Mouse (Mus musculus) MEL (cell line): ENCODE data around the gene Rps3. TPM values are rescaled to one million over a fixed set of nuclear protein-coding genes. Genes with fewer than 3 reads are reported as not detected.

Experiments used
- DNase-seq: peaks from one replicate; pipeline ENCODE4 v3.0.0; 2011; ENCODE audit warnings: low read depth, low spot score
- H3K27ac ChIP-seq: 2 replicates; pipeline ENCODE4 v1.5.1; 2012; ENCODE audit warnings: low read depth, mild to moderate bottlenecking, control low read depth, low read length, moderate library complexity; ENCODE audit not compliant: control insufficient read depth
- H3K27me3 ChIP-seq, 2 experiments: fragments of 150-350 bp in 1 of 2; sonication (generic) in 1 of 2; 2 replicates each; pipeline ENCODE4 v1.6.1; 2012; ENCODE audit warnings: low read length in 2 of 2, mild to moderate bottlenecking in 2 of 2, improper control_type of control experiment in 1 of 2, moderate library complexity in 1 of 2; ENCODE audit not compliant: insufficient read depth in 2 of 2, control insufficient read depth in 1 of 2
- H3K36me3 ChIP-seq, 2 experiments: 2 replicates each; pipeline ENCODE4 v1.6.1; 2012 to 2014; ENCODE audit warnings: low read length in 2 of 2, improper control_type of control experiment in 1 of 2, inconsistent platforms in 1 of 2, mild to moderate bottlenecking in 1 of 2; ENCODE audit not compliant: insufficient read depth in 2 of 2, control insufficient read depth in 1 of 2
- H3K4me1 ChIP-seq, 2 experiments: fragments of 150-350 bp in 1 of 2; sonication (generic) in 1 of 2; 2 replicates each; pipeline ENCODE4 v1.6.1; 2012; ENCODE audit warnings: low read length in 2 of 2, improper control_type of control experiment in 1 of 2, mild to moderate bottlenecking in 1 of 2; ENCODE audit not compliant: insufficient read depth in 2 of 2, control insufficient read depth in 1 of 2
- H3K4me3 ChIP-seq, 2 experiments: fragments of 150-350 bp in 1 of 2; sonication (generic) in 1 of 2; 2 replicates each; pipeline ENCODE4 v1.5.1; 2012; ENCODE audit warnings: low read depth in 2 of 2, low read length in 2 of 2, mild to moderate bottlenecking in 2 of 2, moderate library complexity in 2 of 2, control low read depth in 1 of 2, improper control_type of control experiment in 1 of 2; ENCODE audit not compliant: control insufficient read depth in 1 of 2, insufficient read depth in 1 of 2
- H3K79me2 ChIP-seq: 2 replicates; pipeline ENCODE4 v1.6.1; 2012; ENCODE audit warnings: mild to moderate bottlenecking, low read length, moderate library complexity; ENCODE audit not compliant: control insufficient read depth, poor library complexity, insufficient read depth
- H3K9ac ChIP-seq: 2 replicates; pipeline ENCODE4 v1.6.1; 2012; ENCODE audit warnings: low read depth, mild to moderate bottlenecking, control low read depth, low read length, moderate library complexity; ENCODE audit not compliant: control insufficient read depth, poor library complexity, severe bottlenecking
- H3K9me3 ChIP-seq: fragments of 150-350 bp; sonication (generic); replicated peaks from 2 replicates; pipeline ENCODE4 v1.6.1; 2012; ENCODE audit warnings: mild to moderate bottlenecking, low read length, improper control_type of control experiment, moderate library complexity; ENCODE audit not compliant: insufficient read depth
- CHD1 ChIP-seq: IDR thresholded peaks from 2 replicates; pipeline ENCODE4 v1.6.1; 2012; ENCODE audit warnings: low read depth, mild to moderate bottlenecking, inconsistent platforms, low read length, improper control_type of control experiment
- E2F4 ChIP-seq: IDR thresholded peaks from 2 replicates; pipeline ENCODE4 v1.6.1; 2011; ENCODE audit warnings: low read depth, low read length, improper control_type of control experiment, borderline replicate concordance
- ELF1 ChIP-seq: IDR thresholded peaks from 2 replicates; pipeline ENCODE4 v1.6.1; 2014; ENCODE audit warnings: low read depth, mild to moderate bottlenecking, inconsistent platforms, low read length, improper control_type of control experiment, moderate library complexity
- EP300 ChIP-seq, 2 experiments: IDR thresholded peaks; 2 replicates each; pipeline ENCODE4 v1.6.1; 2011; ENCODE audit warnings: improper control_type of control experiment in 2 of 2, low read length in 2 of 2, low read depth in 1 of 2, mild to moderate bottlenecking in 1 of 2
- GATA1 ChIP-seq: IDR thresholded peaks from 2 replicates; pipeline ENCODE4 v1.6.1; 2011; ENCODE audit warnings: low read depth, low read length, improper control_type of control experiment
- HCFC1 ChIP-seq: IDR thresholded peaks from 2 replicates; pipeline ENCODE4 v1.6.1; 2012; ENCODE audit warnings: low read depth, mild to moderate bottlenecking, inconsistent platforms, low read length, improper control_type of control experiment, moderate library complexity
- MAX ChIP-seq: IDR thresholded peaks from 2 replicates; pipeline ENCODE4 v1.6.1; 2011; ENCODE audit warnings: low read length, improper control_type of control experiment
- MAZ ChIP-seq: IDR thresholded peaks from 2 replicates; pipeline ENCODE4 v1.6.1; 2012; ENCODE audit warnings: low read depth, mild to moderate bottlenecking, inconsistent platforms, low read length, improper control_type of control experiment
- MEF2A ChIP-seq: IDR thresholded peaks from 2 replicates; pipeline ENCODE4 v1.6.1; 2014; ENCODE audit warnings: low read depth, mild to moderate bottlenecking, inconsistent platforms, low read length, improper control_type of control experiment; ENCODE audit not compliant: poor library complexity, insufficient replicate concordance, severe bottlenecking; ENCODE audit errors: extremely low read depth
- MXI1 ChIP-seq: IDR thresholded peaks from 2 replicates; pipeline ENCODE4 v1.6.1; 2011; ENCODE audit warnings: mild to moderate bottlenecking, low read depth, low read length, improper control_type of control experiment
- MYB ChIP-seq: IDR thresholded peaks from 2 replicates; pipeline ENCODE4 v1.6.1; 2011; ENCODE audit warnings: mild to moderate bottlenecking, low read depth, low read length, improper control_type of control experiment
- POLR2AphosphoS2 ChIP-seq: IDR thresholded peaks from 2 replicates; pipeline ENCODE4 v1.6.1; 2011; ENCODE audit warnings: low read length, improper control_type of control experiment
- RCOR1 ChIP-seq: IDR thresholded peaks from 2 replicates; pipeline ENCODE4 v1.6.1; 2012; ENCODE audit warnings: low read depth, mild to moderate bottlenecking, inconsistent platforms, low read length, improper control_type of control experiment
- SIN3A ChIP-seq: IDR thresholded peaks from 2 replicates; pipeline ENCODE4 v1.6.1; 2012; ENCODE audit warnings: low read length, improper control_type of control experiment, inconsistent platforms
- TAL1 ChIP-seq: IDR thresholded peaks from 2 replicates; pipeline ENCODE4 v1.6.1; 2012; ENCODE audit warnings: mild to moderate bottlenecking, inconsistent platforms, low read length, moderate library complexity, mixed read lengths
- TBP ChIP-seq: IDR thresholded peaks from 2 replicates; pipeline ENCODE4 v1.8.0; 2011; ENCODE audit warnings: low read depth, low read length, improper control_type of control experiment
- TCF12 ChIP-seq: IDR thresholded peaks from 2 replicates; pipeline ENCODE4 v1.6.1; 2014; ENCODE audit warnings: low read depth, mild to moderate bottlenecking, inconsistent platforms, low read length, improper control_type of control experiment, moderate library complexity
- UBTF ChIP-seq: IDR thresholded peaks from 2 replicates; pipeline ENCODE4 v1.6.1; 2012; ENCODE audit warnings: low read depth, mild to moderate bottlenecking, inconsistent platforms, low read length, improper control_type of control experiment, moderate library complexity, borderline replicate concordance; ENCODE audit not compliant: insufficient read depth
- USF1 ChIP-seq: IDR thresholded peaks from 2 replicates; pipeline ENCODE4 v1.6.1; 2014; ENCODE audit warnings: low read depth, mild to moderate bottlenecking, inconsistent platforms, low read length, improper control_type of control experiment, moderate library complexity
- USF2 ChIP-seq, 2 experiments: IDR thresholded peaks; 2 replicates each; pipeline ENCODE4 v1.6.1; 2011 to 2012; ENCODE audit warnings: improper control_type of control experiment in 2 of 2, low read length in 2 of 2, borderline replicate concordance in 1 of 2, inconsistent platforms in 1 of 2, low read depth in 1 of 2, mild to moderate bottlenecking in 1 of 2; ENCODE audit not compliant: insufficient read depth in 1 of 2
- ZC3H11A ChIP-seq: IDR thresholded peaks from 2 replicates; pipeline ENCODE4 v1.6.1; 2012; ENCODE audit warnings: low read depth, mild to moderate bottlenecking, inconsistent platforms, low read length, improper control_type of control experiment
- ZNF384 ChIP-seq: IDR thresholded peaks from 2 replicates; pipeline ENCODE4 v1.6.1; 2012; ENCODE audit warnings: low read depth, mild to moderate bottlenecking, inconsistent platforms, low read length, improper control_type of control experiment
- polyA plus RNA-seq, 2 experiments: library from polyadenylated mRNA; stranded (reverse) in 1 of 2; unstranded in 1 of 2; fragments of >175 nt in 1 of 2; fragments of >200 nt in 1 of 2; gene quantifications; 2 replicates each; pipeline versions ENCODE4 v1.2.1 to v1.2.4; 2012; ENCODE audit warnings: low replicate concordance in 2 of 2, low read depth in 1 of 2; ENCODE audit not compliant: insufficient read length in 2 of 2, insufficient read depth in 1 of 2, missing spikeins in 1 of 2
- total RNA-seq: library from RNA; depleted of rRNA; stranded (reverse); fragments of 300-350 nt; gene quantifications from 2 replicates; pipeline ENCODE4 v1.2.3, GENCODE M21; 2012

Gene Rps3
- total and polyA plus RNA-seq, 3 experiments, result 157 to 2,287 (median 1,899) TPM

DNA sequence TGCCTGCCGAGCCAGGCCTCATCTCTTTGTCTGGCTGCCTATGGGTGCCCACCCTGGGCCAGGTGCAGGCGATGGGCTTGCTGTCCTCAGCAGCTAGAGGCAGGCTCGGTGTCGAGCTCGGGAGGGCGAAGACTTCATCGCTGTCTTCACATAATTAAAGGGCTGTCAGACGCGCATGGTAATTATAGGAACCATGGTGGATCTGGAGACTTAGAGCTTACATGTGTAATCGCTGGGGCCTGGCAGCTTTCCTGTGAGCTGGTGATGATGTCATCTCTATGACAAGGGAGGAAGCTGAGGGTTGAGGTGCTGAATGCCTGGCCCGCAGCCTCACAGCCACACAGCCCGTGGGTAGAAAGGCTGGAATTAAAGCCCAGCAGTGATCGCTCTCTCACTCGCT, 51.3 kb downstream of the Rps3 start:
- no peak overlapping the region for H3K4me3 ChIP-seq
- H3K27ac ChIP-seq, result no peak overlapping the region
- no peak for DNase-seq
- peaks cover 0 to 4% of the 10 kb centered on the region in 2 experiments; a peak in 3 of 4 replicates for H3K27me3 ChIP-seq
- no peaks in the 10 kb centered on the region for H3K9me3 ChIP-seq
- no peak for TF ChIP-seq USF2 (IDR thresholded peaks at IDR 0.05; ENCODE audit: borderline replicate concordance in 1 of 2, insufficient read depth in 1 of 2, low read depth in 1 of 2, low read length in 2 of 2)
- TF ChIP-seq ZC3H11A, result no peak
- no peak for TF ChIP-seq TCF12
- H3K4me1 ChIP-seq, result no peaks in the 10 kb centered on the region
- H3K79me2 ChIP-seq, result no peaks in the 10 kb centered on the region
- no peak overlapping the region for H3K9ac ChIP-seq
- no peaks in the 10 kb centered on the region for H3K36me3 ChIP-seq

DNA sequence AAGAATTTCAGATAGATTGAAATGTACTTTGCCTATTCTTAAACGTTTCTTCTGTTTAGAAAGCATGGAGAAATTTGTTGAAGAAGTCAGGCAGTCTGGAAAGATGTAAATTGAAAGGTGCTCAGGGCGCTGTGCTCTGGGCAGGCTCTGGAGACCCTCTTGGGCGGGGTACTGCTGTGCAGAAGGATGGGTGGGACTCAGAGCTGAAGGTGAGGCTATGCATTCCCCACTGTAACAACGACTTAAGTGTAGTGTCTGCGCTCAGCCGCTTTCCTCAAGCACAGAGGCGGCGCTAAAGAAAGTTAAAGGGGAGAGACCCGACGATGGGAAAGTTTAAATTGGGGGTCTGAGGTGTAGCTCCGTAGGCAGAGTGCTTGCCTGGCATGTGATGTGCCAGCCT, 53.3 kb downstream of the Rps3 start:
- H3K27me3 ChIP-seq, result peaks cover 0 to 4% of the 10 kb centered on the region in 2 experiments; a peak in 3 of 4 replicates
- no peaks in the 10 kb centered on the region for H3K9me3 ChIP-seq
- H3K79me2 ChIP-seq, result no peaks in the 10 kb centered on the region
- H3K4me3 ChIP-seq, result no peak overlapping the region
- no peak overlapping the region for H3K27ac ChIP-seq
- no peak overlapping the region for H3K9ac ChIP-seq
- DNase-seq, result no peak
- no peaks in the 10 kb centered on the region for H3K36me3 ChIP-seq
- TF ChIP-seq USF2 (IDR thresholded peaks at IDR 0.05; ENCODE audit: borderline replicate concordance in 1 of 2, insufficient read depth in 1 of 2, low read depth in 1 of 2, low read length in 2 of 2) (no peak), CHD1 (no peak), MXI1 (no peak), RCOR1 (no peak), HCFC1 (no peak), MYB (no peak)
- H3K4me1 ChIP-seq, result no peaks in the 10 kb centered on the region

DNA sequence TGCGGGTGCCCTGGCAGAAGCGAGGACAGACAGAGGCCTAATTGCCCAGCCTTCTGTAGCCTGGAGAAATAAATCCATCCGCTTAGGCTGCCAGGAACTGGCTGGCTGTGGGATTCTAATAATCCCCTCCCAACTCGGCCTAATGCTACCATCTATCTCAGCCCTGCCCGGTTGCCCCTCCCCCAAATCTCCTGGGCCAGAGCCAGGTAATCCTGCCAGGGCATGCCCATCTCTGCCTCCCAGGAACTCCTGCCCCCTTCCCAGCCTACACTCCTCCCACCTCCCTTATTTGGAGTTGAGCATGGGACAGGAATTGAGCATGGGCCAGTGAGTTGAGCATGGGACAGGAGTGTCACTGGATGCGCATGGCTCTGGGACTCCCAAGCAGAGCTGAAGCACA, 53.8 kb downstream of the Rps3 start:
- Histone ChIP-seq H3K9ac (no peak overlapping the region), H3K27me3 (peaks cover 0 to 5% of the 10 kb centered on the region in 2 experiments; a peak in 3 of 4 replicates), H3K36me3 (no peaks in the 10 kb centered on the region), H3K4me3 (no peak overlapping the region), H3K79me2 (no peaks in the 10 kb centered on the region), H3K27ac (no peak overlapping the region), H3K4me1 (no peaks in the 10 kb centered on the region), H3K9me3 (no peaks in the 10 kb centered on the region)
- no peak for DNase-seq
- no peak for TF ChIP-seq ZNF384
- TF ChIP-seq USF1, result no peak
- no peak for TF ChIP-seq TBP
- no peak for TF ChIP-seq E2F4
- no peak for TF ChIP-seq TCF12
- TF ChIP-seq SIN3A, result no peak
- no peak for TF ChIP-seq MAZ
- TF ChIP-seq UBTF, result no peak
- no peak for TF ChIP-seq EP300 (IDR thresholded peaks at IDR 0.05; ENCODE audit: low read depth in 1 of 2, low read length in 2 of 2)
- TF ChIP-seq ZC3H11A, result no peak
- no peak for TF ChIP-seq TAL1
- TF ChIP-seq POLR2AphosphoS2, result no peak
- TF ChIP-seq MXI1, result no peak
- no peak for TF ChIP-seq GATA1
- no peak for TF ChIP-seq MAX
- no peak for TF ChIP-seq ELF1
- no peak for TF ChIP-seq MEF2A
